Mouse (Mus musculus) neutrophil, adult 83 days (primary cell): ENCODE measurements around the gene Smc1b. TPM values are rescaled to one million over a fixed set of nuclear protein-coding genes. Genes with fewer than 3 reads are reported as not detected.

ENCODE experiments used
- total RNA-seq, 2 experiments: library from RNA; stranded (reverse); gene quantifications; one replicate each; pipeline ENCODE4 v1.2.4; 2023

The Smc1b gene
- not detected for total RNA-seq

GRCm38 (mm10) chr15:85131275-85132192, at the start of gene Smc1b, which contains the start of gene Ribc2:
Gene Smc1b, minus strand, starts transcription at chr15:85131964.
Gene Ribc2, plus strand, starts transcription at chr15:85132078.

GRCm38 (mm10) chr15:85028648-85029047, 103.1 kb downstream of the Smc1b start, which contains the start of gene Fam118a:
Gene Fam118a, plus strand, starts transcription at chr15:85028948.

GRCm38 (mm10) chr15:85016951-85017664, 114.7 kb downstream of the Smc1b start, which contains the start of gene Upk3a:
Gene Upk3a, plus strand, starts transcription at chr15:85017141.

Other genes with a start within 250 kb of the Smc1b start
- gene Gm29666, start 211.9 kb downstream of the Smc1b start, total RNA-seq = under 1 TPM; 0.20 to 0.26 TPM
- gene Nup50, start 208.6 kb downstream of the Smc1b start, total RNA-seq = 10 to 100 TPM; 38.7 to 43.4 TPM
- gene 5031439G07Rik, start 143.4 kb downstream of the Smc1b start, total RNA-seq = 10 to 100 TPM; 62.6 to 83.3 TPM
- gene Upk3a, start 114.8 kb downstream of the Smc1b start, total RNA-seq = not detected
- gene Fam118a, start 103.0 kb downstream of the Smc1b start, total RNA-seq = 1 to 10 TPM; 6.0 to 6.3 TPM
- not detected for gene Ribc2, start 114 bp upstream of the Smc1b start, total RNA-seq
- gene Fbln1, start 74.0 kb upstream of the Smc1b start, total RNA-seq = 1 to 10 TPM; 2.8 to 3.1 TPM
- gene Atxn10, start 204.3 kb upstream of the Smc1b start, total RNA-seq = 100 to 1,000 TPM; 163 to 169 TPM